Mouse (Mus musculus) neural tube, embryonic 11.5 days (tissue): Measurements from ENCODE around the gene Map4. TPM values are rescaled to one million over a fixed set of nuclear protein-coding genes. Genes with fewer than 3 reads are reported as not detected.

ENCODE experiments used
- ATAC-seq: fragments of 200-750 bp; cut with Nextera tagmentation; 2 replicates; pipeline ENCODE4 v1.8.0; 2017; ENCODE audit warnings: moderate number of reproducible peaks, mild to moderate bottlenecking, moderate TSS enrichment, moderate library complexity; ENCODE audit not compliant: insufficient read depth, low FRiP score, low TSS enrichment
- DNase-seq: peaks from one replicate; pipeline ENCODE4 v3.0.0-alpha.2; 2015; ENCODE audit warnings: low spot score
- H3K27ac ChIP-seq: fragments of 300-500 bp; sonication (generic); 2 replicates; pipeline ENCODE4 v1.5.1; 2014; ENCODE audit warnings: low read depth, mild to moderate bottlenecking, low read length
- H3K27me3 ChIP-seq: fragments of 300-500 bp; sonication (generic); 2 replicates; pipeline ENCODE4 v1.6.1; 2014; ENCODE audit warnings: mild to moderate bottlenecking, low read length, mixed read lengths; ENCODE audit not compliant: control insufficient read depth, insufficient read depth
- H3K36me3 ChIP-seq: fragments of 300-500 bp; sonication (generic); 2 replicates; pipeline ENCODE4 v1.6.1; 2014; ENCODE audit warnings: mild to moderate bottlenecking, low read length, moderate library complexity, mixed read lengths; ENCODE audit not compliant: control insufficient read depth, insufficient read depth
- H3K4me1 ChIP-seq: fragments of 300-500 bp; sonication (generic); 2 replicates; pipeline ENCODE4 v1.6.1; 2014; ENCODE audit warnings: low read length, mixed read lengths; ENCODE audit not compliant: control insufficient read depth, insufficient read depth
- H3K4me2 ChIP-seq: fragments of 300-500 bp; sonication (generic); 2 replicates; pipeline ENCODE4 v1.6.1; 2014; ENCODE audit warnings: low read depth, mild to moderate bottlenecking, moderate library complexity
- H3K4me3 ChIP-seq: fragments of 300-500 bp; sonication (generic); 2 replicates; pipeline ENCODE4 v1.5.1; 2014; ENCODE audit warnings: low read depth, low read length
- H3K9ac ChIP-seq: fragments of 300-500 bp; sonication (generic); 2 replicates; pipeline ENCODE4 v1.6.1; 2014; ENCODE audit warnings: mild to moderate bottlenecking, low read length
- H3K9me3 ChIP-seq: fragments of 300-500 bp; sonication (generic); 2 replicates; pipeline ENCODE4 v1.6.1; 2016; ENCODE audit warnings: low read length; ENCODE audit not compliant: control insufficient read depth
- WGBS: fragments of 180-500 bp; shearing (Covaris S2); extraction: QIAGEN DNeasy Blood & Tissue Kit; methylation state at CpG from one replicate; pipeline ENCODE4 v1.1.7; 2014; 5-methylcytosine and 5-hydroxymethylcytosine counted together
- polyA plus RNA-seq: library from polyadenylated mRNA; unstranded; fragments of >200 nt; fragmentation: Nextera tagmentation; extraction: Ambion mirVana; gene quantifications from 2 replicates; pipeline ENCODE4 v1.2.1, GENCODE M21; 2014

Gene Map4
- 116 and 129 TPM in 2 replicates for polyA plus RNA-seq

GRCm38 (mm10) chr9:109931257-109932171 lies at the start of gene Map4:
Gene Map4, plus strand, starts transcription at chr9:109931460.
- DNase-seq (peak; percentile 97), ATAC-seq (peak; percentile 98)
- H3K27me3 ChIP-seq: no peaks in the 10 kb centered on the region
- under 1% methylated on average over 91 of the region's 94 CpGs for WGBS
- H3K4me2 ChIP-seq: peak within 1 kb of the TSS; percentile 80
- H3K36me3 ChIP-seq: no peaks in the 10 kb centered on the region
- H3K9me3 ChIP-seq: no peaks in the 10 kb centered on the region
- H3K4me3 ChIP-seq: peak within 1 kb of the TSS; percentile 75
- H3K4me1 ChIP-seq: peaks cover 6% of the 10 kb centered on the region
- peak within 1 kb of the TSS; percentile 89 for H3K27ac ChIP-seq
- peak within 1 kb of the TSS; percentile 84 for H3K9ac ChIP-seq

DNA sequence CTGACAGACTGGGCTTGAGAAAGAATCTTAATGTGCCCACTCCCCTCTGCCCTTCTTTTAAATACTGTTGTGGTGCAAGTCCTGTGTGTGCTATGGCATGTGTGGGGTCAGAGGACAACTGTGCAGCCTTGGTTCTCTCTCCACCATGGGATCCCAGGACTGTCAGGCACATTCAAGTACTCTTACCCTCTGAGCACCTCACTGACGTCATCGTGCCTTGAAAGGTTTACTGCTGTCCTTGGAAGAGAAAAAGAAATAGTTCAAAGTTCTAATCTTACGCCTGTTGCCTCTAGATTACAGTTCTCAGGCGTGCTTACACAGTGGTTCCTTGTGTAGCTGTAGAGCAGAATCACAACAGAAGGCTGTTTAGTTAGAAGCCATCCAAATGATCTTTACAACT lies 45.0 kb upstream of the Map4 start:
- WGBS: 92% methylated on average over 4 of the region's 4 CpGs

DNA sequence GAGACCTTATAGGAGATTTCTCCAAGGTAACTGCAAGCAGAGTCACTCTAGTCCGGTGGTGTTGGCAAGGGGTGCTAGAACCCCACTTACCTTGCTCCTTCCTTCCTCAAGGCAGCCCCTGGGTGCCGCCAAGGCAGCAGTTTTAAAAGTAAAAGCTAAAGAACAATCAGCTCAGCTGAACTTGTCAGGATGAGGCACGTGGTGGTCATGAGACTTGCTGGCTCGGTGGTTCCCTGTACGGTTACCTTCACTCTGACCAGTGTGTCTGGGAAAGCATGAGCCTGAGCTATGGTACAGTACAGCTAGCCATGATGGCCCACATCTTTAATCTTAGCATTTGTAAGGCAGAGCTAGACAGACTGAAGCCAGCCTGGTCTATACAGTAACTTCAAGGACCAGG lies 43.9 kb upstream of the Map4 start:
- Histone ChIP-seq H3K9me3 (no peaks in the 10 kb centered on the region), H3K9ac (no peak overlapping the region), H3K36me3 (peaks cover 39% of the 10 kb centered on the region), H3K4me3 (no peak overlapping the region), H3K4me2 (no peak overlapping the region), H3K27me3 (no peaks in the 10 kb centered on the region), H3K4me1 (no peaks in the 10 kb centered on the region), H3K27ac (no peak overlapping the region)
- ATAC-seq (no peak), DNase-seq (no peak)
- 91% methylated on average over 5 of the region's 5 CpGs for WGBS

More for the DNA sequence above, 45.0 kb upstream of the Map4 start:
- no peak for DNase-seq
- Histone ChIP-seq H3K9ac (no peak overlapping the region), H3K27ac (no peak overlapping the region), H3K36me3 (peaks cover 32% of the 10 kb centered on the region), H3K27me3 (no peaks in the 10 kb centered on the region), H3K4me3 (no peak overlapping the region), H3K4me1 (no peaks in the 10 kb centered on the region), H3K4me2 (no peak overlapping the region), H3K9me3 (no peaks in the 10 kb centered on the region)
- no peak for ATAC-seq

- ATAC-seq: no peak
- Histone ChIP-seq H3K4me1 (no peaks in the 10 kb centered on the region), H3K27ac (no peak overlapping the region), H3K4me2 (no peak overlapping the region), H3K4me3 (no peak overlapping the region), H3K9me3 (no peaks in the 10 kb centered on the region), H3K9ac (no peak overlapping the region), H3K27me3 (no peaks in the 10 kb centered on the region), H3K36me3 (peaks cover 25% of the 10 kb centered on the region)
- 94% methylated on average over 8 of the region's 8 CpGs for WGBS
- DNase-seq: no peak
These were observed 39.8 kb upstream of the Map4 start for GRCm38 (mm10) chr9:109891501-109891900.

GRCm38 (mm10) chr9:109892651-109893250 lies 38.5 kb upstream of the Map4 start:
- Histone ChIP-seq H3K4me1 (no peaks in the 10 kb centered on the region), H3K27ac (no peak overlapping the region), H3K4me3 (no peak overlapping the region), H3K9me3 (no peaks in the 10 kb centered on the region), H3K4me2 (no peak overlapping the region), H3K9ac (no peak overlapping the region), H3K27me3 (no peaks in the 10 kb centered on the region), H3K36me3 (peaks cover 18% of the 10 kb centered on the region)
- DNase-seq (peak; percentile 78), ATAC-seq (no peak)
- WGBS: 70% methylated on average over 5 of the region's 5 CpGs

DNA sequence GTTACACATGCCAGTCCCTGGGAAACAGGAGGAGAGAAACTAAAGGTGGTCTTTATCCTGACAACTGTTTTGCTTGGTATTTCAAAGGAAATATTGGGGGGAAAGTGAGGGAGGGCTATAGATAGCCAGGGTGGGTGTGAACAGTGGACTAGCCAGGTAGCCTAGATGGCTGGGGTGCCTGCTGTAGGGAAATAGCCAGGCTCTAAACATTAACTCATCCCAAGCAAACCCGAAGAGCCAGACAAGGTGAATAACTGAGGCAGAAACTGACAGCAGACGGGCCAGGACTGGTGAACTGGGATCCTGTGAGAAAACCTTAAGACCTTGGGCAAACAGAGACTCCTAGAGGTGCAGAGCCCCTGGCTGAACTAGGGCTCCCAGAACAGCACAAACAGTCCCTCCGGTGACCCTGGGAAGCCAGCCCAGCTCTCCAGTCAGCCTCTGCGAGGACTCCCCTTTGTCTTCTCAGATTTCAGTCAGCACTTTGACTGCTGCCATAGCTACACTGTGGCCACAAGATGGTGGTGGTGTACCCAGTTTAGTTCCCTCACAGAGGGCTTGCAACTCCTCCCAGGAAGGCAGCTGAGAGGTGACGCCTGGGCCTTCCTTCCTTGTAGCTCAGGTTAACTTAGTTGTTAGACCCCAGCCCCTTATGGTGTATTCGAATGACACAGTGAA lies 36.7 kb upstream of the Map4 start:
- 36% methylated on average over 6 of the region's 6 CpGs for WGBS
- Histone ChIP-seq H3K4me3 (no peak overlapping the region), H3K27me3 (no peaks in the 10 kb centered on the region), H3K9ac (peak overlapping the region; percentile 40; the same call in 1 of the 2 replicates), H3K4me1 (no peaks in the 10 kb centered on the region), H3K36me3 (peaks cover 18% of the 10 kb centered on the region), H3K27ac (peak overlapping the region; percentile 81), H3K9me3 (no peaks in the 10 kb centered on the region), H3K4me2 (no peak overlapping the region)
- DNase-seq (peak; percentile 78), ATAC-seq (peak; percentile 64; the same call in 1 of the 2 replicates)

GRCm38 (mm10) chr9:109895593-109895992 lies 35.7 kb upstream of the Map4 start:
- no peak for ATAC-seq
- Histone ChIP-seq H3K4me3 (no peak overlapping the region), H3K27me3 (no peaks in the 10 kb centered on the region), H3K36me3 (peaks cover 15% of the 10 kb centered on the region), H3K4me1 (no peaks in the 10 kb centered on the region), H3K9ac (no peak overlapping the region), H3K4me2 (no peak overlapping the region), H3K27ac (no peak overlapping the region), H3K9me3 (no peaks in the 10 kb centered on the region)
- no peak for DNase-seq
- WGBS: 65% methylated on average over 6 of the region's 6 CpGs

DNA sequence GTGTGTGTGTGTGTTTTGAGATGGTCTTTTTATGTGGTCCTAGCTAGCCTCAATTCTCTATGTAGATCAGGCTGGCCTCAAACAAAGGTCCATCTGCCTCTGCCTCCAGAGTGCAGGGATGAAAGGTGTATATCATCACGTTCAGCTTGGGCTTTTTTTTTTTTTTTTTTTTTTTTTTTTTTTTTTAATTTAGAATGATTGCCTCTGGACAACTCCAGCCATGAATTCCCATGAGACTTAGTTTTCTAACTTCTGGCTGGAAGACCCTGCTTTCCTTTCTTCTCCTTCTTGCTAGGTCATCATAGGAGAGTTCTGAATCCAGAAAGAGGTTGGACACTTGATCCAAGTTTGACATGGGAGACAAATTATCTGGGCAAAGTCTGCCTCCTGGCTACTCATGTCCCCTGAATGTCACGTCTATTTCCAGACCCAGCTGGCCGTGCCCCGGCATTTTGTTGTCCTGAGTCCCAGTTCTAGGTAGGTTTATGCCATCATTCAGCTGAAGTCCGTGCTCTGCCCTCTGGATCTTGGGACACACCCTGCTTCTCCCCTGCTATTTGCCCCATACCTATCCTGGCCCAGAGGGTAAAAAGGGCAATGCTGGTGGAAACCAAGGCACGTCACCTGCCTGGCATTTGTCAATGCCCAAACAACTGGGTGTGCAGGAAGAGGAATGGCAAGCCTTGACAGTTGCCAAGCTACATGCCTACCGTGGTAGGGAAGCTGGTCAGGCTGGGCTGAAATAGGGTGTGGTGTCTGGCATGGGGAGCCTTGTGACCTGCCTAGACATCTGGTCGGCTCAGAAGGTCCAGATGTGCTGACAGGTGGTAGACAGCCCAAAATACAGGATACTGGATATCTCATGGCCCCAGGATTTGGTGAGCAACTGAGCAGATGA lies 34.8 kb upstream of the Map4 start:
- 85% methylated on average over 8 of the region's 8 CpGs for WGBS
- Histone ChIP-seq H3K9ac (no peak overlapping the region), H3K9me3 (no peaks in the 10 kb centered on the region), H3K4me2 (no peak overlapping the region), H3K27me3 (no peaks in the 10 kb centered on the region), H3K36me3 (peaks cover 7% of the 10 kb centered on the region; the same call in 1 of the 2 replicates), H3K4me3 (no peak overlapping the region), H3K4me1 (no peaks in the 10 kb centered on the region), H3K27ac (no peak overlapping the region)
- no peak for DNase-seq
- ATAC-seq: no peak
